Mouse (Mus musculus): ENCODE results near the gene Mthfs. TPM values are rescaled to one million over a fixed set of nuclear protein-coding genes. Genes with fewer than 3 reads are reported as not detected.

The Mthfs gene
- polyA plus RNA-seq, 1 experiment, result 10.8 TPM

GRCm38 (mm10) chr9:89273766-89274165 lies 63.3 kb downstream of the Mthfs start:
- H3K9ac ChIP-seq (ENCODE audit: low read depth, poor library complexity, severe bottlenecking), result no peak overlapping the region
- H3K36me3 ChIP-seq (ENCODE audit: control insufficient read depth, insufficient read depth, low read length, poor library complexity, severe bottlenecking), result no peaks in the 10 kb centered on the region
- TF ChIP-seq POLR2A (IDR thresholded peaks at IDR 0.05; ENCODE audit: insufficient read depth, low read length), result no peak
- TF ChIP-seq EP300 (IDR thresholded peaks at IDR 0.05; ENCODE audit: insufficient read depth, low read depth, low read length), result no peak
- TF ChIP-seq CTCF (IDR thresholded peaks at IDR 0.05; ENCODE audit: low read depth, low read length), result no peak
- no peaks in the 10 kb centered on the region for H3K27me3 ChIP-seq (ENCODE audit: control insufficient read depth, insufficient read depth, low read length, poor library complexity, severe bottlenecking)
- no peak overlapping the region for H3K27ac ChIP-seq (ENCODE audit: insufficient read depth, low read length)
- H3K4me3 ChIP-seq (ENCODE audit: low read depth, low read length), result no peak overlapping the region
- peaks cover 4% of the 10 kb centered on the region; the same call in 1 of the 2 replicates for H3K9me3 ChIP-seq (replicated peaks; ENCODE audit: control insufficient read depth, insufficient read depth, low read length, poor library complexity, severe bottlenecking)
- no peaks in the 10 kb centered on the region for H3K4me1 ChIP-seq (ENCODE audit: control insufficient read depth, insufficient read depth, low read length)

DNA sequence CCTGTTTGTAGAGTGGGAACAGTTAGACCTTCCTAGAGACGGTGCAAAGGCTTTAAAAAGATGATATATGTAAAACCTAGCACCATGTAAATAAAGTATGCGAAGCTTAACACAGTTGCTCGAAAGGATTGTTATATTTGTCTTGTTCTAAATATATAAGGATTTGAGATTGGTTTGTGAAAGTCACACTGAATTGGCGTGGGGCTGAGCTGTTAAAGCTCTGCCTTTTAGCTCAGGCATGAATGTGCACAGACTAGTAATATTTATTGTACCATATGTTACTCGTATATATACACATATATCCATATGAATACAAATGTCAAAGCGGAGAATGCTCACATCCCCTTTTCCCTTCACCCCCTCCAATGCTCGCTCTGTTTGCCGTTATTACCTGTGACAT lies 67.7 kb downstream of the Mthfs start:
- H3K27me3 ChIP-seq (ENCODE audit: control insufficient read depth, insufficient read depth, low read length, poor library complexity, severe bottlenecking), result no peaks in the 10 kb centered on the region
- peaks cover 4% of the 10 kb centered on the region; the same call in 1 of the 2 replicates for H3K9me3 ChIP-seq (replicated peaks; ENCODE audit: control insufficient read depth, insufficient read depth, low read length, poor library complexity, severe bottlenecking)
- TF ChIP-seq POLR2A (IDR thresholded peaks at IDR 0.05; ENCODE audit: insufficient read depth, low read length), result no peak
- TF ChIP-seq EP300 (IDR thresholded peaks at IDR 0.05; ENCODE audit: insufficient read depth, low read depth, low read length), result no peak
- no peak for TF ChIP-seq CTCF (IDR thresholded peaks at IDR 0.05; ENCODE audit: low read depth, low read length)
- no peak overlapping the region for H3K4me3 ChIP-seq (ENCODE audit: low read depth, low read length)
- no peak overlapping the region for H3K9ac ChIP-seq (ENCODE audit: low read depth, poor library complexity, severe bottlenecking)
- H3K36me3 ChIP-seq (ENCODE audit: control insufficient read depth, insufficient read depth, low read length, poor library complexity, severe bottlenecking), result no peaks in the 10 kb centered on the region
- H3K4me1 ChIP-seq (ENCODE audit: control insufficient read depth, insufficient read depth, low read length), result no peaks in the 10 kb centered on the region
- no peak overlapping the region for H3K27ac ChIP-seq (ENCODE audit: insufficient read depth, low read length)

DNA sequence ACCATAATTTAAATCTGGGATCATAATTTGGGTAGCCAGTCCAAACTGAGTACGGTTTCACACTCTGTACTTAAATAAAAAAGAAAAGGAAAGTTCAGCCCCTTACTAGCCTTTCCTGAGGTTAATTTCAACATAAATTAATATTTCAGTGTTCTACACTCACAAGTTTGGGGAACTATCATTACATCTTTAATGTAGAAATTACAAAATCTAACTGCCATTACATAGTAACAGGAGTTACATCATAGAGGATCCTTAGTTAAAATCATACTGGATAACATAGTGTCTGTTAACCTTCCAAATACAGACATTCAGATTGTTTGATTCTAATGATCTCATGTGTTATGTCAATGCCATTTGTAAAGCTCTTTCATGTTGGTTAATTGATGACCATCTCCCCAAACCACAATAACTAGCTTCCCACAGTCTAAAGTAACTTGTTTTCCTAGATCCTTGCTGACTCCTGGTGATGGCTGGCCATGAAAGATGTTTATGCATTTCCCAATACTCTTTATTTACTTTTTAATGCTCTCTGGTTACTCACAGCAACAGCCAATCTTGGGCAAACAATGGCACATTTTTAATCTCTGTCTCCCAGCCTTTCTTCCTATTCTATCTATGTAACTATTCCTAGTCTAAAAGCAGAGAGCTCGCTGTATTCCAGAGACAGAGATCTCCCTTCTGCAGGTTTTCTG lies 72.0 kb downstream of the Mthfs start:
- Histone ChIP-seq H3K4me3 (ENCODE audit: low read depth, low read length) (no peak overlapping the region), H3K27ac (ENCODE audit: insufficient read depth, low read length) (no peak overlapping the region), H3K36me3 (ENCODE audit: control insufficient read depth, insufficient read depth, low read length, poor library complexity, severe bottlenecking) (no peaks in the 10 kb centered on the region), H3K9me3 (replicated peaks; ENCODE audit: control insufficient read depth, insufficient read depth, low read length, poor library complexity, severe bottlenecking) (peaks cover 4% of the 10 kb centered on the region; the same call in 1 of the 2 replicates), H3K4me1 (ENCODE audit: control insufficient read depth, insufficient read depth, low read length) (no peaks in the 10 kb centered on the region), H3K9ac (ENCODE audit: low read depth, poor library complexity, severe bottlenecking) (no peak overlapping the region), H3K27me3 (ENCODE audit: control insufficient read depth, insufficient read depth, low read length, poor library complexity, severe bottlenecking) (no peaks in the 10 kb centered on the region)
- no peak for TF ChIP-seq POLR2A (IDR thresholded peaks at IDR 0.05; ENCODE audit: insufficient read depth, low read length)
- TF ChIP-seq EP300 (IDR thresholded peaks at IDR 0.05; ENCODE audit: insufficient read depth, low read depth, low read length), result no peak
- TF ChIP-seq CTCF (IDR thresholded peaks at IDR 0.05; ENCODE audit: low read depth, low read length), result no peak

GRCm38 (mm10) chr9:89288037-89288436 lies 77.6 kb downstream of the Mthfs start:
- TF ChIP-seq POLR2A (IDR thresholded peaks at IDR 0.05; ENCODE audit: insufficient read depth, low read length) (no peak), EP300 (IDR thresholded peaks at IDR 0.05; ENCODE audit: insufficient read depth, low read depth, low read length) (no peak), CTCF (IDR thresholded peaks at IDR 0.05; ENCODE audit: low read depth, low read length) (no peak)
- H3K36me3 ChIP-seq (ENCODE audit: control insufficient read depth, insufficient read depth, low read length, poor library complexity, severe bottlenecking), result no peaks in the 10 kb centered on the region
- no peak overlapping the region for H3K27ac ChIP-seq (ENCODE audit: insufficient read depth, low read length)
- H3K9ac ChIP-seq (ENCODE audit: low read depth, poor library complexity, severe bottlenecking), result no peak overlapping the region
- H3K4me1 ChIP-seq (ENCODE audit: control insufficient read depth, insufficient read depth, low read length), result no peaks in the 10 kb centered on the region
- H3K4me3 ChIP-seq (ENCODE audit: low read depth, low read length), result no peak overlapping the region
- H3K27me3 ChIP-seq (ENCODE audit: control insufficient read depth, insufficient read depth, low read length, poor library complexity, severe bottlenecking), result no peaks in the 10 kb centered on the region
- no peaks in the 10 kb centered on the region for H3K9me3 ChIP-seq (replicated peaks; ENCODE audit: control insufficient read depth, insufficient read depth, low read length, poor library complexity, severe bottlenecking)

- H3K27me3 ChIP-seq (ENCODE audit: control insufficient read depth, insufficient read depth, low read length, poor library complexity, severe bottlenecking), result no peaks in the 10 kb centered on the region
- TF ChIP-seq POLR2A (IDR thresholded peaks at IDR 0.05; ENCODE audit: insufficient read depth, low read length) (no peak), EP300 (IDR thresholded peaks at IDR 0.05; ENCODE audit: insufficient read depth, low read depth, low read length) (no peak), CTCF (IDR thresholded peaks at IDR 0.05; ENCODE audit: low read depth, low read length) (no peak)
- no peaks in the 10 kb centered on the region for H3K36me3 ChIP-seq (ENCODE audit: control insufficient read depth, insufficient read depth, low read length, poor library complexity, severe bottlenecking)
- no peaks in the 10 kb centered on the region for H3K9me3 ChIP-seq (replicated peaks; ENCODE audit: control insufficient read depth, insufficient read depth, low read length, poor library complexity, severe bottlenecking)
- H3K27ac ChIP-seq (ENCODE audit: insufficient read depth, low read length), result no peak overlapping the region
- no peaks in the 10 kb centered on the region for H3K4me1 ChIP-seq (ENCODE audit: control insufficient read depth, insufficient read depth, low read length)
- H3K4me3 ChIP-seq (ENCODE audit: low read depth, low read length), result no peak overlapping the region
- H3K9ac ChIP-seq (ENCODE audit: low read depth, poor library complexity, severe bottlenecking), result no peak overlapping the region
Measured at GRCm38 (mm10) chr9:89293364-89293763, 82.9 kb downstream of the Mthfs start.

- H3K4me3 ChIP-seq (ENCODE audit: low read depth, low read length), result no peak overlapping the region
- H3K4me1 ChIP-seq (ENCODE audit: control insufficient read depth, insufficient read depth, low read length), result no peaks in the 10 kb centered on the region
- no peaks in the 10 kb centered on the region for H3K9me3 ChIP-seq (replicated peaks; ENCODE audit: control insufficient read depth, insufficient read depth, low read length, poor library complexity, severe bottlenecking)
- H3K27ac ChIP-seq (ENCODE audit: insufficient read depth, low read length), result no peak overlapping the region
- H3K36me3 ChIP-seq (ENCODE audit: control insufficient read depth, insufficient read depth, low read length, poor library complexity, severe bottlenecking), result no peaks in the 10 kb centered on the region
- H3K27me3 ChIP-seq (ENCODE audit: control insufficient read depth, insufficient read depth, low read length, poor library complexity, severe bottlenecking), result no peaks in the 10 kb centered on the region
- TF ChIP-seq POLR2A (IDR thresholded peaks at IDR 0.05; ENCODE audit: insufficient read depth, low read length) (no peak), EP300 (IDR thresholded peaks at IDR 0.05; ENCODE audit: insufficient read depth, low read depth, low read length) (no peak), CTCF (IDR thresholded peaks at IDR 0.05; ENCODE audit: low read depth, low read length) (no peak)
- no peak overlapping the region for H3K9ac ChIP-seq (ENCODE audit: low read depth, poor library complexity, severe bottlenecking)
Measured at GRCm38 (mm10) chr9:89294121-89294520, 83.6 kb downstream of the Mthfs start.
